Mouse (Mus musculus) G1E (cell line): ENCODE results near the gene Hps5. TPM values are rescaled to one million over a fixed set of nuclear protein-coding genes. Genes with fewer than 3 reads are reported as not detected.

Experiments used
- ATAC-seq: 2 replicates; pipeline ENCODE4 v1.8.0; 2016; ENCODE audit warnings: mild to moderate bottlenecking; ENCODE audit not compliant: insufficient number of reproducible peaks, poor library complexity, low FRiP score, severe bottlenecking; ENCODE audit errors: extremely low read depth
- DNase-seq: peaks from one replicate; pipeline ENCODE4 v3.0.0; 2012; ENCODE audit warnings: low spot score
- H3K27me3 ChIP-seq: 2 replicates; pipeline ENCODE4 v1.6.1; 2012; ENCODE audit warnings: mild to moderate bottlenecking, low read length, inconsistent platforms; ENCODE audit not compliant: insufficient read depth
- H3K36me3 ChIP-seq: replicated peaks from 2 replicates; pipeline ENCODE3; 2012; ENCODE audit warnings: mild to moderate bottlenecking, inconsistent platforms
- H3K4me1 ChIP-seq: 2 replicates; pipeline ENCODE4 v1.6.1; 2012; ENCODE audit warnings: low read depth, low read length, inconsistent platforms, mixed read lengths; ENCODE audit not compliant: insufficient read depth
- H3K4me3 ChIP-seq: 2 replicates; pipeline ENCODE4 v1.5.1; 2012; ENCODE audit warnings: low read depth, mild to moderate bottlenecking, inconsistent platforms, low read length, moderate library complexity, mixed read lengths
- H3K9me3 ChIP-seq: replicated peaks from 2 replicates; pipeline ENCODE4 v1.6.1; 2012; ENCODE audit warnings: inconsistent platforms
- CTCF ChIP-seq: IDR thresholded peaks from 2 replicates; pipeline ENCODE4 v1.5.1; 2012; ENCODE audit warnings: low read depth, low read length, inconsistent platforms, mixed read lengths
- GATA1 ChIP-seq: IDR thresholded peaks from 2 replicates; pipeline ENCODE4 v1.6.1; 2012; ENCODE audit warnings: borderline replicate concordance, low read length, inconsistent platforms, mixed read lengths
- GATA2 ChIP-seq: IDR thresholded peaks from 2 replicates; pipeline ENCODE4 v1.6.1; 2012; ENCODE audit warnings: low read depth, low read length, inconsistent platforms, borderline replicate concordance
- POLR2AphosphoS5 ChIP-seq: IDR thresholded peaks from 2 replicates; pipeline ENCODE4 v1.6.1; 2012; ENCODE audit warnings: low read depth, low read length, inconsistent platforms; ENCODE audit not compliant: insufficient replicate concordance
- TAL1 ChIP-seq: conservative IDR thresholded peaks from 2 replicates; pipeline ENCODE4 v1.6.1; 2012; ENCODE audit warnings: low read depth, low read length, inconsistent platforms, mixed read lengths
- polyA plus RNA-seq: library from polyadenylated mRNA; stranded (reverse); fragments of >175 nt; gene quantifications from 2 replicates; pipeline ENCODE4 v1.2.3, GENCODE M21; 2012
- total RNA-seq, 2 experiments: library from RNA; stranded (forward) in 1 of 2; stranded (reverse) in 1 of 2; fragments of 200-1000 nt in 1 of 2; fragments of >200 nt in 1 of 2; fragmentation: Nextera tagmentation in 1 of 2; gene quantifications; 2 replicates each; pipeline ENCODE4 v1.2.3; 2014 to 2017

Gene Hps5
- total and polyA plus RNA-seq, 3 experiments = 2.7 to 34.9 (median 30.4) TPM

DNA sequence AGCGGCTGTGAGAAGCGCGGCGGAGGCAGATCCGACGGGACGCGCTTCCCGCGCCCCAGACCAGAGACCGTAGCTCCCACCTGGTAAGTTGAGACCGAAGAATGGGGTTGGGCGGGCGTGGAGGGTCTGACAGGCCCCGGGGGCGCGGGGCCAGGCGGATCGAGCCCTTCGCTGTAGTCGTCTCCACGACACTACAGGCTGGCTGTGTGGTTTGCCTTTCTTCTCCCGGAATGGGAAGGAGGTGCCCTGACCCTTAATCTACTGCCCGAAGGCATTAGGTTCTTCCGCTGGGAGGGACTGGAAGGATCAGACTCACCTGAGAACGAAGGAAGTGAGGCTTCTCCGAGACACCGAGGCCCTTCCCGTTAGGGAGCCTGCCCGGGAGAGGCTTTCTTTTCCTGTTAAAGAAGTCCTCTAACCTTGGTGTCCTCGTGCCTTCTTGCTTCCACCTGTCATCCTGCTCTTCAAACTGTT is 379 bp upstream of the Hps5 start:
- peak overlapping the region; percentile 86 for H3K4me3 ChIP-seq
- no peak for DNase-seq
- peaks cover 43% of the 10 kb centered on the region for H3K4me1 ChIP-seq
- no peaks in the 10 kb centered on the region for H3K9me3 ChIP-seq
- peaks cover 44% of the 10 kb centered on the region for H3K36me3 ChIP-seq
- TF ChIP-seq CTCF (no peak), TAL1 (no peak), POLR2AphosphoS5 (no peak), GATA2 (no peak), GATA1 (no peak)
- H3K27me3 ChIP-seq = no peaks in the 10 kb centered on the region
- no peak for ATAC-seq

GRCm38 (mm10) chr7:46793871-46794270 is 2.0 kb downstream of the Hps5 start:
- Histone ChIP-seq H3K27me3 (no peaks in the 10 kb centered on the region), H3K4me1 (peaks cover 32% of the 10 kb centered on the region), H3K4me3 (no peak overlapping the region), H3K9me3 (no peaks in the 10 kb centered on the region), H3K36me3 (peaks cover 45% of the 10 kb centered on the region)
- ATAC-seq = no peak
- no peak for TF ChIP-seq GATA1
- no peak for TF ChIP-seq TAL1
- TF ChIP-seq GATA2 = no peak
- no peak for TF ChIP-seq CTCF
- no peak for TF ChIP-seq POLR2AphosphoS5
- DNase-seq = no peak

- DNase-seq (no peak), ATAC-seq (no peak)
- Histone ChIP-seq H3K4me1 (peaks cover 8% of the 10 kb centered on the region; the same call in 1 of the 2 replicates), H3K27me3 (no peaks in the 10 kb centered on the region), H3K9me3 (no peaks in the 10 kb centered on the region), H3K36me3 (peaks cover 67% of the 10 kb centered on the region), H3K4me3 (no peak overlapping the region)
- TF ChIP-seq CTCF (no peak), GATA2 (no peak), GATA1 (no peak), POLR2AphosphoS5 (no peak), TAL1 (no peak)
These were observed 6.6 kb downstream of the Hps5 start for GRCm38 (mm10) chr7:46789177-46789849.

DNA sequence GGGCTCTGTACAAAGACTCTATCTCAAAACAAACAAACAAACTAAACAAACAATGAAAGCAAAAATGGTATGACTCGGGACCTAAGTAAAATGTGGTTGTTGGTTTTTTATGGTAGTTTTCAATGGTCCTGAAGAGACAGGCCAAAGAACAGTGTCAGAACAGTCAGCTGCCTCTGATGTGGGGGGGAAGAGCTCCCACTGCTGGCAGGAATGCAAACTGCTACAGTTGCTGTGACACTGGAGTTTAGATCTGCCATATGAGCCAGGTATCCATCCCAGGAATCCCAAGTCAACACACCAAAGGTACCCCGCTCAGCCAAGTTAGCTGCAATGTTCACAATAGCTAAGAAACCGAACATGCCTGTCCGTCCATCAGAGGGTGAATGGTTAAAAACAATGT is 25.2 kb downstream of the Hps5 start:
- TF ChIP-seq TAL1 = no peak
- TF ChIP-seq CTCF = peak; percentile 66
- peaks cover 87% of the 10 kb centered on the region for H3K36me3 ChIP-seq
- DNase-seq = no peak
- H3K27me3 ChIP-seq = no peaks in the 10 kb centered on the region
- ATAC-seq = no peak
- no peak overlapping the region for H3K4me3 ChIP-seq
- H3K4me1 ChIP-seq = no peaks in the 10 kb centered on the region
- no peaks in the 10 kb centered on the region for H3K9me3 ChIP-seq

- TF ChIP-seq TAL1 (no peak), POLR2AphosphoS5 (no peak), GATA2 (no peak), CTCF (no peak), GATA1 (no peak)
- peaks cover 85% of the 10 kb centered on the region for H3K36me3 ChIP-seq
- DNase-seq = no peak
These were observed 27.4 kb downstream of the Hps5 start for GRCm38 (mm10) chr7:46768451-46768850.

GRCm38 (mm10) chr7:46767371-46767770 is 28.5 kb downstream of the Hps5 start:
- H3K36me3 ChIP-seq = peaks cover 86% of the 10 kb centered on the region
- TF ChIP-seq TAL1 (no peak), POLR2AphosphoS5 (no peak), GATA1 (no peak), CTCF (no peak), GATA2 (no peak)
- no peaks in the 10 kb centered on the region for H3K9me3 ChIP-seq
- no peaks in the 10 kb centered on the region for H3K4me1 ChIP-seq
- no peaks in the 10 kb centered on the region for H3K27me3 ChIP-seq
- DNase-seq = no peak
- H3K4me3 ChIP-seq = no peak overlapping the region
- no peak for ATAC-seq

More at GRCm38 (mm10) chr7:46768451-46768850, 27.4 kb downstream of the Hps5 start:
- Histone ChIP-seq H3K9me3 (no peaks in the 10 kb centered on the region), H3K4me1 (no peaks in the 10 kb centered on the region), H3K4me3 (no peak overlapping the region), H3K27me3 (no peaks in the 10 kb centered on the region)
- no peak for ATAC-seq
